Mouse (Mus musculus): ENCODE data around the gene Hrasls5.

The Hrasls5 gene

DNA sequence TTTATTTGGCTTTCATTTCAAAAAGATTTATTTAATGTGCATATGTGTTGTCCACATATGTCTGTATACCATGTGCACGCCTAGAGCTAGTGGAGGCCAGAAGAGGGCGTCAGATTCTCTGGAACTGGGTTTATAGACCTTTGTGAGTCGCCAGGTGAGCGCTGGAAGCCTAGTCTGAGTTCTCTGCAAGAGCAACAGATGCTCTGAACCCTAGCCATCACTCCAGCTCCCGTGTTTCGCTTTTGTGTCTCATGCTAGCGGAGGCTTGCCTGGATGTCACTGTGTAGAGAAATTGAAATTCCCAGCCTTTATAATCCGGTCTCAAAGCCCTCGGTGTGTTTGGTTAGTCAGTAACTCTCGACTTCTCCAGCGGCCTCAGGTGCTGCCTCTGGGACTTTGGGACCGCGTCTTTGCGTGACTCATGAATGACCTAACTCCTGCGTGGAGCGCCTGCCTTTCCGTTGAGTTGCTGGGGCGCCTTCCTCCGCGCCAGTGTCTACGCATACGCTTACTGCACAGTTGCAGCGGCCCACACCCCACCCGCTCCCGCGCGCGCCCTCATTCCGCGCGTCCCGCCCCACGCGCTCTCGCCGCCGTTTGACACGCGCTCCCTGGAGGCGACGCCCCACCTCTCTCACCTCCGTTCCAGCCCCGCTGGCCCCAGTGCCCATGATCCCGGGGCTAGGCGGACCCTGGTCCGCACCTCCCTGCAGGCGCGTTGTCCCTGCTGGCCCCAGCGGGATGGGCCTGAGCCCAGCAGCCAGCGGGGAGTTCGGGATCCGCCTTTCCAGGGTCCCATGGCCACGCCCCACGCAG is at the start of gene Hrasls5:
Gene Hrasls5 (plus strand): TSS at position 600 of the 816 bp plus-strand sequence.
- in situ Hi-C loops (cut with MboI; ENCODE audit: low sequenced_read_pairs): no loop called here

DNA sequence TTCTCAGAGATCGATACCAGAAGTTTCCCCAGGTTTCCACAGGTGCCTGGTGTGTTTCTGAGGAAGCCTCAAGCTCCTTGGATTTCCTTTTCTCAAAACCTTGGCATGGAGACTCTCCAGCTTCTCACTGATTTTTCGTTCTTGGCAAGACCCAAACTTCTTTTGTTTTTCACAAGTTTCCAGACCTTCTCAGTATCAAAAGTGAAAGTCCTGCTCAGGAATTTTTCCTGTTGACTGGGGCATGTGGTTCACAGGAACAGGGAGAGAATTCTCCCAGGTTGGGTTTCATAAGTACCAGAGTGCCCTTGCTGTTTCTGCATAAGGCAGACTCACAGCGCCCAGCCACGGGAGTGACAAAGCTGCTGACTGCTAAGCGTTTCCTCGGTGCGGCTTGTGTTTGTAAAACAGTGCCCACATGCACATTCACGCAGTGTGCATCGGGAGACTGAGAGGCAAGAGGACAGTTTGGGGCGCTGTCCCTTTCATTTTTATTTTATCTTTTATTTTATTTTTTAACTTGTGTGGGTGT is 49.7 kb upstream of the Hrasls5 start:
- in situ Hi-C loops (cut with MboI; ENCODE audit: low sequenced_read_pairs): no loop called here

DNA sequence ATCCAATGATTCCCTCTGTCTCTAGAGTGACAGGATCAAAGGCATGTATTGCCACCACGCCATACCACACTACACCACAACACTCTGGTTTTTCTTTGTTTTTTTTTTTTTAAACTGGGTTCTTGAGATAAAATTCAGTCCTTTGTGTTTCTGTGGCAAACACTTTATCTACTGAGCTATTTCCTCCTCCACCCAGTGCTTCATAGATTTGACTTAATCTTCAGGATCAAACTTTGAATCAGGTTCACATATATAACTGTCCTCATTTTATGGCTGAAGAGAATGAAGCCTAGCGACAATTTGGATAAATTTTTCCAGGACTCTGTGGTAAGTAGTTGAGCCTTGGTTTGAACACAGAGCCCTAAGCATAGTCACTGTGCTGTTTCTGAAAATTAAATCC is 48.7 kb upstream of the Hrasls5 start:
- in situ Hi-C loops (cut with MboI; ENCODE audit: low sequenced_read_pairs): no loop called here

DNA sequence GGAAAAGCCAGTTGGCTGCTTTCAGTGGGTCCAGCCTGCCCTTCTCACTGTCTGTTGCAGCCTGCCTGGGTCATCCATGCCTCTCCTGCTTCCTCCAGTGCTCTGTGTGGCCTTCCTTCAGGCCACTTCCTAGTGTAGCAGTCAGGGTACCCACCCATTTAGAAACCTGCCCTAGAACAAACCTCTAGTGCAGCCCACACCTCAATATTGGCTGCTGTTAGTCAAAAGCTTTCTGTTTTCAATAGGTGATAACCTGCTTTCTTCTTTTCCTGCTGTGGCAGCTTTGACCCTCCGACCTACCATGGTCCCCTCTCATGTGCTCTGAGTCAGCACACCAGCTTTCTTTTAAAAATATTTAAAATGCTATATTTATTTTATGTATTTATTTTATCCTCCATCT is 47.9 kb upstream of the Hrasls5 start:
- in situ Hi-C loops (cut with MboI; ENCODE audit: low sequenced_read_pairs): no loop called here

DNA sequence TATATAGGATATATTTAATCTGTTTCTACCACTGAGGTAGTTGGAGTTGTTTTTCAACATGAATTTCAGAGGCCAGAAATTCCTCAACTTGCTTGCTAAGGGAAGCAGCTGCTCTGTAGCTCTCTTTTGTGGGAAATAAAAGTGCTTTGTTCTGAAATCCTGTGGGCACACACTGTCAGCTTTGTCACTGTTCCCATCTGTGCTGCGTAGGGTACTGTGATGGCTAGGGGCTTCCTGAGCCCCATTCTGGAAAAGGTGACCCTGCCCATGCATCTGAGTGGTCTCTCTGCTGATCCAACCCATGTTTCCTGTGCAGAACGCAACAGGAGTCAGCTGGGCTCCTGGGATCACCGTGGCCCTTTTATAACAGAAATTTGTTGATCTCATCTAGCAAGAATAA is 45.5 kb upstream of the Hrasls5 start:
- in situ Hi-C loops (cut with MboI; ENCODE audit: low sequenced_read_pairs): no loop called here

DNA sequence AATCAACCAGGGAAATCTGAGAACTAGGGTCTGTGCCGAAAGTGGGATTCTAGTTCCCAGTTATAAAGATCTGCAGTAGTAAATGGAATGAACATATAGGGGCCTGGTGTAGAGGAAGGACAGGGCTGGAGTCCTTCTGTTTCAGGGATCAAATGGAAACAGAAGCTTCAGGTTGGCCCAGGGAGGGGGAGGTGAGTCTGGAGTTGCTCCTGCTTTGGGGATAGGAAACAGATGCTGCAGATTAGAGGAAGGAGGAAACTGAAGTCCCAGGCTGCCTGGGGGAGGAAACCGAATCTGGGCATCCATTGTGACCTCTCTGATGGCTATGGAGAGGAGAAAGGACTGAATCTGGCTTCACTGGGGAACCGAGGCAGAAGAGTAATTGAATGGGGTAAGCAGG is 44.0 kb upstream of the Hrasls5 start:
- in situ Hi-C loops (cut with MboI; ENCODE audit: low sequenced_read_pairs): no loop called here

DNA sequence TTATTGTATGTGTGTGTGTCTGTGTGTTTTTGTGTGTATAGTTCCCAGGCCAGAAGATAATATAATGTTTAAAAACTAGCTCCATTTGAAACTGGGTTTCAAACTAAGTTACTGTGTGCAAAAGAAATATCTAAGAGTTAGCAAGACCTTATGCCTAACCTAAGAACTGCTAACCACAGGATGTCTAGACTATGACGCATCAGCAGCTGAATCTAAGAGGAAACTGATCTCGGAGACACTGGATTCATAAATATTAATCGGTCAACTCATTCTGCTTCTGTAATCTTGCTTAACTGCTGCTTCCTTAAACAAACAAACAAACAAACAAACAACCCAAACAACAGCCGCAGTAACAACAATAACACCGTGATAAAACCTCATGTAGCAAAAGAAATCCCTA is 42.7 kb upstream of the Hrasls5 start:
- in situ Hi-C loops (cut with MboI; ENCODE audit: low sequenced_read_pairs): no loop called here

DNA sequence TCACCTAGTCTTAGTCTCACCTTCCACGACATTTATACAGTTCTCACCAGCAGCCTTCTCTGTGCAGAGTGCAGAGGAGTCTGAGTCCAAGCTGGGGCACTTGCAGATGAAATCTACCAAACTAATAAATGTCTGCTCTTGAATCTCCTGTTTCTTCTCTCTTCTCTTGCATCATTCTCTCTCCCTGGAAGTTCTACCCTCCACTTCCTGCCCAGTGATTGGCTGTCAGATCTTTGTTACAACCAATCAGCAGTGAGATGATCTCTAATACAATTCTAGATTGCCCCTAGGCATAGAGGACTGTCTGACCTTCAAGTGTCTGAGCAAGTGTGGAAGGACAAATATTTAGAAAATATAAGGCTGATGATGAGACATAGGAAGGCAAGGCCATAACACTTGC is 36.2 kb upstream of the Hrasls5 start:
- in situ Hi-C loops (cut with MboI; ENCODE audit: low sequenced_read_pairs): no loop called here

DNA sequence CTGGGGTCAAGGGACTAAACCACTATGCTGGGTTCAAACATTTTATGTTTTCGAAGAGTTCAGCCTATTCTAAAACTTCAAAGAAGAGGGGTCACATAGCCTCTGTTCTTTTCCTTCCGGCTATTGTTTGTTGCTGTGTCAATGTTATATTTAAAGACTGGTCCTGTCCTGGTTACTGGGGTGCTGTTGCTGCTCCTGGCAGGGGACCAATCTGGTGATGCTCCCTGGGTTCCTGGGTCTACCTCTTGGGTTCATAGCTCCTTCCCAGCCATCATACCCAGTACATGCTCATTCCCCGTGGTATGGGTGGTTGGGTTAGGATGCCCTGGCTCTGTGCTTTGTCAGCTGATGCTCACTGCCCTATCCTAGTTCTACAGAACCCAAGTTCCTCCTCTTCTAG is 34.6 kb upstream of the Hrasls5 start:
- in situ Hi-C loops (cut with MboI; ENCODE audit: low sequenced_read_pairs): no loop called here

DNA sequence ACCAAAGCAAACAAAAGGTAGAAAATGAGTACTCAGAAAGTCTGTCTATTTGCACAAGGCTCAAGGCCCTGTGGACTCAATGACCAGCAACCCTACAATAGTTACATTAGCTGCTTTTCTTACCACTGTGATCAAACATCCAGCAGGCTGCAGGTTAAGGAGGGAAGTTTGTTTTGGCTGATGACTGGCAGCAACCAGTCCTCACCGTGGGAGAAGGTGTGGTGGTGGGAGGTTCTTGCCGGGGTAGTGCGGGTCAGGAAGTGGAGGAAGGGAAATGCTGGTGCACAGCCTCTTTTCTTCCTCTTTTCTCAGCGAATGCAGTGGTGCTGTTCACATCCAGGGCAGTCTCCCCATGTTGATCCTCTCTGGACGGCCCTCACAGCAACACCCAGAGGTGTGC is 31.3 kb upstream of the Hrasls5 start:
- in situ Hi-C loops (cut with MboI; ENCODE audit: low sequenced_read_pairs): no loop called here

DNA sequence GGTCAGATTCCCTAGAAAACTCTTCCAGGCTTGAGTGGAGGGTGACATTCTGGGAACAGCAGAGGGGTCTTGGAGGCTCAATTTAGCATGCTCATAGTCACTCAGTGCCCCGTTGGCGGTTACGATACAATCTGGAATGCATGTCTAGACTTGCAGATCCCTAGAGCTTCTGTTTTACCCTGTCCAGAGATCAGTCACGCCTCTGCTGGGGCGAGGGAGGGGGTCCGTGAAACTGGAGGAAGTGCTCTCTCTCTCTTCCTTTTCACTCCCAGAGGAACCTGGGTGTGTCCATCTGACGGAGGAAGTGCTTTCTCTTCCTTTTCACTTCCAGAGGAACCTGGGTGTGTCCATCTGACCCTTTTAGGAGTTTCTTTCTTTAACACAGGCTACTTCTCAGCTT is 29.2 kb upstream of the Hrasls5 start:
- in situ Hi-C loops (cut with MboI; ENCODE audit: low sequenced_read_pairs): no loop called here

DNA sequence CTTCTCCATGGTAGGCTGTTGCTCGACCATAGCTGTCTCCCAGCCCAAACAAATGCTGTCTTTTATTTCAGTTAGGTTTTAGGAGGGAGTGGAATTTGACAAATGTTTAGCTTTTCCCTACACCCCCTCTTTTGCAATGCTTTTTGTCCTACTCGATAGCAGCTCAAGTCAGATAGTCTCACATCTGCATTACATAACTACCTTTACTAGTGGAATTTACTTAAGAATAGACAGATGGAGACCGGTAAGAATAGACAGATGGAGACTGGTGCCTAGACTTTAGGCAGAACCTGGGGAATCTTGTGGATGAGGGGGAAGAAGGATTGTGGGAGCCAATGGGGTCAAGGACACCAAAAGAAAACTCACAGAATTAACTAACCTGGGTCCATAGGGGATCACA is 28.7 kb upstream of the Hrasls5 start:
- in situ Hi-C loops (cut with MboI; ENCODE audit: low sequenced_read_pairs): no loop called here

DNA sequence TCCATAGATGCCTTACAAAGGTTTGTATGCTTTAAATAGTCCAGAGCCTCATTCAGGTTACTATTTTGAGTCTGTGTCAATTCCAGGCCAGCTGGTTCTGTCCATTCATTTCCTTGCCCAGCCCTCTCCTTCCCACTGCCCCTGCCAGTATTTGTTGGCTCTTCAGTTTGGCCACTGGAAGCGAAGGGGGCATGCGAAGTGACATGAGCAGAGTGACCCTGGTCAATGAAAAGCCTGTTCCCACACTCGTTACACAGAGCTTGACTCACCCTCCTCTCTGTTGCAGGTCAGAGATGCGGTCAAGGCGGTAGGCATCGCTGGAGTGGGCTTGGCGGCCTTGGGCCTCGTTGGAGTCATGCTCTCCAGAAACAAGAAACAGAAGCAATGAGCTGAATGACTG is 27.1 kb upstream of the Hrasls5 start:
- in situ Hi-C loops (cut with MboI; ENCODE audit: low sequenced_read_pairs): no loop called here

DNA sequence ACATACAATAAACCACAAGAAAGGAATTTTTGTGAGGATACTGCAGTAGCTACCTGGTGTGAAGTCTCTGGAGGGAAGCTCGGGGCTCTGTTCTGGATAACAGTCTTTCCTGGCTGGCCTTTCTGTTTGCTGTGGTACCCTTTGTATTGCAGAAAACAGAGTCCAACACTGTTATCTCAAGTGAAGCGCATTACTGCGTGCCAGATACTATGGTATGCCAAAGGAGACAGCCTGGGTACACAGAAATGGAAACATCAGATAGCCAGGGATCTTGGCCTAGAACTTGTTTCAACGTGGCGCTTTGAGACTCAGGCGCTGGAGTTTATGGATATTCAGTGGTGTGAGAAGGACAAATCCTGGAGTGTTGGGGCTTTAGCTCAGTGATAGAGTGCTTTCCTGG is 26.6 kb upstream of the Hrasls5 start:
- in situ Hi-C loops (cut with MboI; ENCODE audit: low sequenced_read_pairs): no loop called here

DNA sequence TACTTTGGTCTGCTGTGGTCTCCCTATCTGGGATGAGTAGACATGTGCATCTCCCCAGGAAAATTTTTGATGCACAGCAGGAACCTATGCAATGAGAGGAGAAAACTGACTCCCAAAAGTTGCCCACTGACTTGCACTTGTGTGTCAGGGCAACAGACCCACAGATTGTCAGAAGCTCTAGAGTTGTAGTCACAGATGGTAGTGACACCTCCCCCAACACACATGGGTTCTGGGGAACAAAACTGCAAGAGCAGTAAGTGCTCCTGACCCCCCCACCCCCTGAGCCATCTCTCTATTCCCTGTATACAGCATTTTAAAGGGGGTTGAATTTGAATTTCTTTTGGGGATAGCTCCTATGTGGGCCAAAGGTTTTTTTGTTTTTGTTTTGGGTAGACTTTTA is 21.5 kb upstream of the Hrasls5 start:
- in situ Hi-C loops (cut with MboI; ENCODE audit: low sequenced_read_pairs): loop anchor here (10.0 kb wide), 1 partner anchor 56 kb away; no protein-coding TSS in a partner anchor

DNA sequence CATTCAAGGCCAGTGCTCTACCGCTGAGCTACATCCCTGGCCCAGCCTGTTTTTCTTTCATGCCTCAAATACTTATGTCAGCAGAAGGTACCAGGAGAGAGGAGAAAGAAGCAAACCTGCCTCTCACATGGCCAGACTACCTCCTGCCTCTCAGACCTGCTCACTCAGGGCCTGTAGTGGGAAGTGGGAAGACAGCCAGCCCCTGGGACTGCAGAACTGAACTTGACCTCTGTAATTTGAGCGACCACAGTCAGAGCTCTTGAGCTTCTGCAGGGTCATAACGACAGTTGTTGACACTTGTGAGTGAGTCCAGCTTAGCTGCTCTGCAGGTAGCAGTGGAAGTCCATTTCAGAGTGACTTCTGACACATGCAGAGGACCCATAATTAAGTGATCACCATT is 20.3 kb upstream of the Hrasls5 start:
- in situ Hi-C loops (cut with MboI; ENCODE audit: low sequenced_read_pairs): loop anchor here (10.0 kb wide), 1 partner anchor 57 kb away; no protein-coding TSS in a partner anchor

DNA sequence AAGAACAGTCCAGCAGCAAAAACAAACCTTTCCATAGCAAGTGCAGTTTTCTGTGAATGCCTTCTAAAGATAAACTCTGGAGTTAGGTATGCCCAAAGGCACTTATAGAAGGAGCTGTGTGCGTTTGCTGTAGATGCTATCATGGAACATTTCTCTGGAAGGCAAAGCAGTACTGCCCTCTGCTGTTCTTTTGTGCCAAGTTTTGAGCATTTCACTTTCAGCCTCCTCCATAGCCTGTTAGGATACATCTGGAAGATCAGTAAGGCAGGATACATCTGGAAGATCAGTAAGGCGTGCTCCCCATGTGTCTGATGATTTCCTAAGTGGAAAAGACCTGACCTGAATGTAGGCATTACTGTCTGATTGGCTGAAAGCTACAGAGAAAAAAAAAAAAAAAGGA is 16.8 kb upstream of the Hrasls5 start:
- in situ Hi-C loops (cut with MboI; ENCODE audit: low sequenced_read_pairs): loop anchor here (10.0 kb wide), 1 partner anchor 61 kb away; no protein-coding TSS in a partner anchor

DNA sequence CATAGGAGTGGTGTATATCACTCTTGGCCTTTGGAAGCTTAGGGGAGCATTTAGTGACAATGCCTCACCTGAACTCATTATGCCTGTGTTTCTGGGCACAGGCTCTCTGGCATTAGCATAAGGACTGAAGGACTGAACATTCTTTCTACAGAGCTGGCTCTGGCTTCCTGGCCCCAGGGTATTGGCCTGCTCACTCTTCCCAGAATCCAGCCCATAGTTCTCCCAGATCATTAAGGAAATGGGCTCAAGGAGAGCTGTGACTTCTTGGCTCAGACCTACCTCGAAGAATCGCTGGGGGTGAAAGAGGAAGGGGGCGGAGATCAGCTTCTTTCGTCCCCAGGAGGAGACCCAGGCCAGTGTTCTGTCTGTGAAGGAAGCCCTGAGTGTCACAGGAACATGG is 13.9 kb upstream of the Hrasls5 start:
- in situ Hi-C loops (cut with MboI; ENCODE audit: low sequenced_read_pairs): loop anchor here (10.0 kb wide), 1 partner anchor 64 kb away; no protein-coding TSS in a partner anchor

DNA sequence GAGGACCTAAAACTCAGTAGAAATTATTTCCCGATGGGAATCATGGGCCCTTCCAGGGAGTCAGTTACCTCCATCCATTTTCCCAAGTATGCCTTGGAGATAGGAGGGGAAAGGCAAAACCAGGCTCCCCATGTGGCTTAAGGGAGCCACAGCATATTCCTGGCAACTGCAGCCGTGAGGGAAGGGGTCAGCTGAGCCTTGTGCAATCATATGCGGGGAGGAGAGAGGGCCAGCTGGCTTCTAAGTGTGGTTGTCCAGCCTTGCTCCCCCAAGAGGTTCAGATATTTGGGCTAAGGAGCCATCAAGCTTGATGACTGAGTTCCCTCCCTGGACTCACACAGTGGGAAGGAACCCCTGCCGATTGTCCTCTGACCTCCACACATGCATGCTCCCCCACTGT is 10.8 kb upstream of the Hrasls5 start:
- in situ Hi-C loops (cut with MboI; ENCODE audit: low sequenced_read_pairs): no loop called here

DNA sequence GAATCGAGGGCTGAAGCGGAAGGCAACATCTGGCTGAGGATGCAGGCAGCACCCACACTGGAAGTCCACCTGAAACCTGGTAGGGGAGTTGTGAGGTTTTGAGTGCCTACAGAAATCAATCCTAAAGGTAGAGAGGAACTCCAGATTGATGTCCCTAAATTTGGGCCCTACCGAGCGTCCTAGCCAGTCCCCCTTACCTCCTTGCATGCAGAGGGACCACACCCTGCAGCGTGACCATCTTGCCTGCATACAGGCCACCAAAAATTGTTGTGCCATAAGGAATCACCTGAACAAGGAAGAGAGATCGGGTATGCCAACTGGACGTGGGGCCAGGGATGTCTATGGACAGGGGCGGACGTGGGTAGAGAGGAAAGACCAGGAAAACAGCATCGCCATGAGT is 8.2 kb upstream of the Hrasls5 start:
- in situ Hi-C loops (cut with MboI; ENCODE audit: low sequenced_read_pairs): no loop called here

DNA sequence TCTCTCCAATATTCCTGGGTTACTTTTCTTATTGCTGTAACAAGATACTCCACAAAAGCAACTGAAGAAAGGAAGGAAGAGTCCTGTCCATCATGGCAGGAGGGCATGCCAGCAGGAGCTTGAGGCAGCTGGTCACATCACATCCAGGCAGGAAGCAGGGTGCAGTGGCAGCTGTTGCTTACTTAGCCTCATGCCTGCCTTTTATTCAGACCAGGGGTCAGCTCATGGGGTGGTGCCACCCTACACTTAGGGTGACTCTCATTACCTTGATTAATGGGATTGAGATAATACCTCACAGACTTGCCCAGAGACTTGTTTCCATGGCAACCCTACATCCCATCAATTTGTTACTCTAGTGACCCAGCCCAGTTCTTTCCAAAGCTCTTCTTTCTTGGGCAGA is 7.3 kb upstream of the Hrasls5 start:
- in situ Hi-C loops (cut with MboI; ENCODE audit: low sequenced_read_pairs): no loop called here

DNA sequence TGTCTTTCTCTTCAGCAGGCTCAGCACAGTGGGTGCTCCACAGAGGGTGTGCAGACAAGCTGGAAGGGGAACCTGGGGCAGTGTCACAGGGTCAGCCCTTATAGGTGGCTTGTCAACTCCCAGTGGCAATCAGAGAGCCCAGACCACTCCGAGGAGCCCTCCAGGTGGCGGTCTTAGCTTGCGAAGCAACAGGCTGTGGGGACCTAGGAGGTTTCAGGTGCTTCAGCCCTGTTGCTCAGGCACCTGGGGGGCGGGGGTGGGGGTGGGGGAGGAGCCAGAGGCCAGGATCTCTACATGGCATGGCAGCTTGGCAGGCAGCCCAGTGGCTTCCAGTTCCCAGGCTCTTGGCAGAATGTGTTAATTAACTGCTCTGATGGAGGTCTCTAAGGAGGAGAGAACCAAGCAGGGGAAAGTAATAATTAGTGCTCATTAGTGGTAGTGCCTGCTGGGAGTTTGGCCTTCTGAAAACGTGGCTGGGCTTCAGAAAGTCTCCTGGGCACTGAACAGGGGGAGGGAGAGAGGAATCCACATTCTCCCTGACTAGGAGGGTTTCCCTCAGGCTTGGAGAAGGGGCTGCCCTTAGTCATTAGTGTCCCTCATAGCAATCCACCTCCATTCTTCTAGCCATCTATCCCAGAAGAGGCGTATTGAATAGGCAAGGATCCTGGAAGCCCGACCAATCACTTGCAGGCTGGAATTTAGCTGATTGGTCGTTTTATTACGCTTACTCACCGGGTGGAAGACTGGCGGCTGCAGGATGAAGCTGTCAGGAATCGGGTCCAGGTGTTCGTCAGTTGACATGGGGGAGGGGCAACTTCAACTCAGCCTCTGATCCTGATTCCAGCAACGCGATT is 6.2 kb upstream of the Hrasls5 start:
- in situ Hi-C loops (cut with MboI; ENCODE audit: low sequenced_read_pairs): no loop called here
